Mouse (Mus musculus): ENCODE data around the gene Spib. TPM values are rescaled to one million over a fixed set of nuclear protein-coding genes. Genes with fewer than 3 reads are reported as not detected.

Gene Spib
- total RNA-seq, 2 experiments from 2014 or later: 0.37 to 4.8 TPM

GRCm38 (mm10) chr7:44526414-44527154 lies 5.3 kb downstream of the Spib start:
- no peak for DNase-seq

GRCm38 (mm10) chr7:44525126-44525832 lies 6.6 kb downstream of the Spib start:
- peak; percentile 90 to 94 for DNase-seq

- DNase-seq: peak; percentile 47 to 55
Observed at GRCm38 (mm10) chr7:44524502-44524901, 7.4 kb downstream of the Spib start, which contains the start of gene Mybpc2. Gene Mybpc2 (minus strand): TSS chr7:44524656.

- DNase-seq: no peak
Observed at GRCm38 (mm10) chr7:44523056-44523455, 8.8 kb downstream of the Spib start.

GRCm38 (mm10) chr7:44521710-44522109 lies 10.2 kb downstream of the Spib start:
- DNase-seq: peak; percentile 46 to 72

- no peak for DNase-seq
Observed at GRCm38 (mm10) chr7:44520990-44521389, 10.9 kb downstream of the Spib start.

GRCm38 (mm10) chr7:44519240-44519913 lies 12.5 kb downstream of the Spib start:
- no peak for DNase-seq

GRCm38 (mm10) chr7:44507491-44507890 lies 24.4 kb downstream of the Spib start:
- DNase-seq: no peak

GRCm38 (mm10) chr7:44501563-44502115 lies 30.2 kb downstream of the Spib start:
- peak; percentile 58 to 83 for DNase-seq

- DNase-seq: no peak
Observed at GRCm38 (mm10) chr7:44500046-44500445, 31.8 kb downstream of the Spib start.

GRCm38 (mm10) chr7:44498922-44499321 lies 32.9 kb downstream of the Spib start:
- no peak for DNase-seq

- no peak for DNase-seq
Observed at GRCm38 (mm10) chr7:44497361-44498055, 34.4 kb downstream of the Spib start.

GRCm38 (mm10) chr7:44496771-44497109 lies 35.1 kb downstream of the Spib start:
- no peak for DNase-seq

GRCm38 (mm10) chr7:44495992-44496770 lies 35.7 kb downstream of the Spib start, which contains the start of the genes Emc10 and Fam71e1:
Gene Emc10 (minus strand): TSS chr7:44496529.
Gene Fam71e1 (plus strand): TSS chr7:44496581.
- peak; percentile 98 for DNase-seq

- DNase-seq: no peak
Observed at GRCm38 (mm10) chr7:44495086-44495485, 36.8 kb downstream of the Spib start.

GRCm38 (mm10) chr7:44494681-44495080 lies 37.2 kb downstream of the Spib start:
- DNase-seq: no peak

GRCm38 (mm10) chr7:44492166-44492826 lies 39.6 kb downstream of the Spib start:
- no peak for DNase-seq

GRCm38 (mm10) chr7:44491391-44491790 lies 40.5 kb downstream of the Spib start:
- DNase-seq: no peak

- no peak for DNase-seq
Observed at GRCm38 (mm10) chr7:44490281-44490680, 41.6 kb downstream of the Spib start.

- DNase-seq: no peak
Observed at GRCm38 (mm10) chr7:44488545-44488944, 43.3 kb downstream of the Spib start.

GRCm38 (mm10) chr7:44487936-44488335 lies 43.9 kb downstream of the Spib start:
- no peak for DNase-seq
